Mouse (Mus musculus): ENCODE measurements around the gene Mllt6. TPM values are rescaled to one million over a fixed set of nuclear protein-coding genes. Genes with fewer than 3 reads are reported as not detected.

The Mllt6 gene
- total RNA-seq, 2 experiments from 2014 or later: 5.4 to 6.1 TPM

GRCm38 (mm10) chr11:97686322-97686908 lies 23.2 kb downstream of the Mllt6 start:
- ATAC-seq (replicated peaks; ENCODE audit: low FRiP score, low TSS enrichment, poor library complexity, severe bottlenecking): no peak

DNA sequence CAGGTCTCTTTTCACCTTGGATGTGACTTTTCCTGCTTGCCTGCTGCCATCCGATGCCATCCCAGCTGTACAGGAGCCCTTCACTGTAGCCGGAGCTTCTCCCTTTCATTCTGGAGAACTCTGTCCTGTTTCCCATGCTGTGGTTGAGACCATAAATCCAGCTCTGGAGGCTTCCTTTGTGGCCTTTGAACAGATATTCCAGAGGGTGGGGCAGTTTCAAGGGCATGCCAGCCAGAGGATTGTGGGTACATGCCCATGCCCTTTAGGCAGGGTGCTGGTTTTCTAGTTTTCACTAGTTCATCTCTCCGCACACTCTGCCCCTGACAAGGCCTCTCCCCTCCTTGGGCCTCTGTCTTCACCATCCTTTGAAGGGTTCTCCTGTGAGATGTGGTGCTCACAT lies 23.8 kb downstream of the Mllt6 start:
- no peak for ATAC-seq (replicated peaks; ENCODE audit: low FRiP score, low TSS enrichment, poor library complexity, severe bottlenecking)

DNA sequence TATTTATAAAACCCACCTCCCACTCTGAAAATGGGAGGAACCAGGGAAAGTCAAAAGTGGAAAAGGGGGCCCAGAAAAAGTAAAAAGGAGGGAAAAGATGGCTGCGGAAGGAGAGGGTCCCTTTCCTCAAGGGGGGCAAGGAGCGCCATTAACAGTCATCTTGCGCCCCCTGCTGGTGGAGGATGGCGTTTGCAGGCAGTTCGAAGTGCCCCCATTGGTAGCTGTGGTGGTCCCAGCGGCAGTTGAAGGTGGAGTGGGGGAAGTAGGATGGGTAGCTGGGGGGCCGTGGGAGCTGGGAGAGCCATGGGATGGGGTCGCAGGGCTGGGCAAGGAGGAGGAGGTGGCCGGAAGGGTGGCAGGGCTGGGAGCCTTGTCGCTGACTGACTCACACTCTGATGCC lies 26.6 kb downstream of the Mllt6 start:
- no peak for ATAC-seq (replicated peaks; ENCODE audit: low FRiP score, low TSS enrichment, poor library complexity, severe bottlenecking)

DNA sequence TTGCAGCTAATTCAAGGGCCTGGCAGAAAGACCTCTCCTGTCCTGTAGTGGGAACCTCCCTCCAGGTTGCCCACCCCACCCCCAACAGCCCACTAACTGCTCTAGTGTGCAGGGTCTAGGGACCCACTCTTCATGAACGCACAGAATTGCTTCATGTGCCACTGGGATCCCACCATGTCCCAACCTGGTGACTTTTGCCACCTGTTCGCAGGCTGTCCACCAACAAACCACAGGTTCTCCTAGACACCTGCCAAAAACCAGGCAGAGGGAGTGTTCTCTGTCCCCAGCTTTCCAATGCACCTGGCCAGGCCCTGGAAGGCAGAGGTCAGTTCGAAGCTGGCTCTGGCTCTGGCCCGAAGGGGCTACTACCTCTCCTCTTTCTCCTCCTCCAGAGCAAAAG lies 31.2 kb downstream of the Mllt6 start:
- ATAC-seq (replicated peaks; ENCODE audit: low FRiP score, low TSS enrichment, poor library complexity, severe bottlenecking): no peak

DNA sequence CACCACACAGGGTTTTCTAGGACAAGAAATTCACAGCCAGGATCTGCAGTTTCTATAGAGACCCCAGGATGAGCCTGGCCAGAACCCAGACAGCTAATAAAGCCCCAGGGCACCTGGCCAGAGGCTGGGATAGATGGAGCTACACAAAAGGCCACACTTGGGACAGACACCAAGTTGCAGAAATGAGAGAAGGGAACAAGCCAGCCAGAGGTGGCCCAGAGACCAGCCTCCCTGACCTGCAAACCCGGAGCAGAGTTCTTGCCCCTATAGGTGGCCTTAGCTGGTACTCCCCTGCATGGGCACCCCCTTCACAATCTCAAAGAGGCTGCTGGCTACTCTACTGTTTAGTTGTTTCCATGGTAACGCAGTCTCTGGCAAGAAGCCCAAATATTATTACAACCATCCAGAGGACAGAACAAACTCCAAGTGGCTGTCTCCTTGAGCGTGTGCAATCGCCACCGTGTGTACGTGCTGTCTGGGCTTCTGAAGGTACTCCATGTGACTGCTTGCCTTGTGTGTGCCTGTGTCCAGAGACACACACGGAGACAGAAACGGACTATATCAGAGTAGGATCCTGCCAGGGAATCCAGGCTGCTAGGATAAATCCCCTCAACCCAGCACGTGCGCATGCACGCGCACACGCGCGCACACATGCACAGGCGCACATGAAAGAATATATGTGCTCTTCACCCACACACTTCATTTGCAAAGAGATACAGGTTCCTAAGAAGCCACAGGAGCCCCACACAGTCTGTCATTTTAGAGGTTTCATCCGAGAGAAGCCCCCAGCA lies 31.9 kb downstream of the Mllt6 start:
- no peak for ATAC-seq (replicated peaks; ENCODE audit: low FRiP score, low TSS enrichment, poor library complexity, severe bottlenecking)

GRCm38 (mm10) chr11:97695712-97696401 lies 32.6 kb downstream of the Mllt6 start:
- no peak for ATAC-seq (replicated peaks; ENCODE audit: low FRiP score, low TSS enrichment, poor library complexity, severe bottlenecking)

DNA sequence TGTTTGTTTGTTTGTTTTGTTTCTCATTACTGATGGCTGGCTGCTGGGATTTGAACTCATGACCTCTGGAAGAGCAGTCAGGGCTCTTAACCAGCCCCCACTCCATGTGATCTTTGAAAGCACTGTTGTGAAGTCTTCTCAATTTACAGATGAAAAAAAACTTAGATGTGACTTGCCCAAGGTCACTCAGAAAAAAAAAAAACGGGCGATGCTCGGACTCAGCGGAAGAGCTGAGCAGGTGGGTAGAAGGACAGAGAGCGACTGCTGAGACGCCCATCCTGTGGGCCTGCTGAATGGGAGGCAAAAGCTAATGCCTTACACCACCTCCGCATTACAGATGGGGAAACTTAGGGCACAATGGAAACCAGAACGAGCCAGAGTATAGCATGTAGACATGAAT lies 33.5 kb downstream of the Mllt6 start:
- no peak for ATAC-seq (replicated peaks; ENCODE audit: low FRiP score, low TSS enrichment, poor library complexity, severe bottlenecking)

DNA sequence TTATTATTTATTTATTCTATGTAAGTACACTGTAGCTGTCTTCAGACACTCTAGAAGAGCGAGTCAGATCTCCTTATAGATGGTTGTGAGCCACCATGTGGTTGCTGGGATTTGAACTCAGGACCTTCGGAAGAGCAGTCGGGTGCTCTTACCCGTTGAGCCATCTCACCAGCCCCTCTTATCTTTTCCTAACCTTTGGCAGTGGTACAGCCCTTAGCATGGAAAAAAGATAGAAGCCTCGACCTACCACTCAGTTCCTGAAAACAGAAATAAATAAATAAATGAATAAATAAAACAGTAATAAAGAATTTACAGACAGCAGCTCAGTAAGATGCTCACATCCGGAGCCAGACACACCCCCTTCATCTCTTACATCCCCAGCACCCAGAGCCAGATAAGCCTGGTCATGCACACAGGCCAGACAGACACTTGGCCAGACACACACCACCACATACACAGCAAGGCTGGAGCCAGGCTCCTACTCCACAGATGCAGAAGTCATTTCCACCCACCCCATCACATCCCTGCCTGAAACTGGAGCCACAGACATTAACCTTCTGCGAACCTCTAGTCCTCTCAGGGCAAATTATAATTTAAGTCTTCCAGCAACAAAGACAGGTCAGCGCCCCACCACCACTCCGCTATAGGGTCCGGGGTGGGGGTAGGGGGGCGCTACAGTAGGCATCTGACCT lies 34.1 kb downstream of the Mllt6 start:
- ATAC-seq (replicated peaks; ENCODE audit: low FRiP score, low TSS enrichment, poor library complexity, severe bottlenecking): no peak

DNA sequence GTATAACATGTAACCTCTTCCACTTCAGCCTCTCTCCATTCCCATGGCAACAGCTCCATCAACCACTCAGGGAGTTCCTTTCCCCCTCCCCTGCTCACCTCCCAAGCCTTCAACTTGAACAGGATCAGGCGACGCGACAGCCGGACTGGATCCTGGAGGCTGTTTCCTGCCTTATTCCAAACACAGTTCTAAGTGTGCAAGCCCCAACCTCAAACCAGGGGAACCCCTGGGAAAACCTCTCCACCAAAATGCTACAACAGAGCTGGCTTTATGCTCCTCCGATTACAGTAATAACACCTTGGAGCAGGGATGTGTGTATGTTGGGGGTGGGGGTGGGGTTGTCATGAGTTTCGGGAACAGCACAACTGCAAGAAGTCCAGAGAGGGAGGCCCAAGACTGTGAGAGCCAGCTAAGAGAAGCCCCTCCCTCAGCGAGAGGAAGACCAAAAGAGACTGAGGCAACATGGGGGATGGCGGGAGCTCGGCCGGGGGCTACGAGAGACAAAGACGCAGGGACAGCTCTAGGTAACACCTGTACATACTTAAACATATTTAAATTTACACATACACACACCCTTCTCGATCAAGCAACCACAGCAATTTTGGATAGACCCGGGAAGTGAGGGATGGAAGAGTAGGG lies 34.8 kb downstream of the Mllt6 start:
- no peak for ATAC-seq (replicated peaks; ENCODE audit: low FRiP score, low TSS enrichment, poor library complexity, severe bottlenecking)

DNA sequence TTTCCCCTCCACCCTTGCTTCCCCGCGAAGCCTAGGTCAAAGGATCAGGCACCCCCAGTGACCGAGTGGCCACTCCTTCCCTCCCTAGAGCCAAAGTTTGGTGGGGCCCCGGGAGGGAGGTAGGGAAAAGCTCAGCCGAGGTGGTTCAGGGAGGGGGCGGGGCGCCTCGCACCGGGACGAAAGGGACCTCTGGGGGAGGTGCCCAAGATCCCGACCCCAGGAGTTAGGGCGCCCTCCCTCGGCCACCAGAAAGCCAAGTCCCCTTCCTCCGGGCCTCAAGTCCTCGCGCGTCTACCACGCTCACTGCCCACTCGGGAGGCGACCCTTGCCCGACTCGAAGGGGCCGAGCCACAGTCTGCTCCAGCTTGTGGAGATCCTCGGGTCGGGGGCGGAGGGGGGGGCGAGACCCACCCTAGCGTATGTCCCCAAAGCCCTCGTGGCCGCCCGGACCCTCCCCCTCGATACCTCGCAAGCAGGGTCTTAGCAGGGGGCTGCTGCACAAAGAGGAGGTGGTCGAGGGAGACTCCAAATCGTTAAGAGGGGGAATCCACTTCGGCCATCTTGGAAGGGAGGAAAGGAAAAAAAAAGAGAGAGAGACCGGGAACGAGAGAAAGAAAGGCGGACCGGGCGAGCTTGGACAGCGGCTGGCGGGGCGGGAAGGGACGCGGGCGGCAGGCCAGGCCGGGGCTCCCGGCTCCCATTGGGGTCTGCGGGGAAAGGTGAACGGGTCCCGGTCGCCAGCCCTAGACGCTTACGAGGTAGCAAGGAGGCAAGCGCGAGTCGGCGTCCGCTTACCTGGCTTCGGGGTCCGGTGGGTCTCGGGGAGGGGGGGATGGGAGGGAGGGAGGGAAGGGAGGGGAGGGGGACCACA lies 35.8 kb downstream of the Mllt6 start:
- ATAC-seq (replicated peaks; ENCODE audit: low FRiP score, low TSS enrichment, poor library complexity, severe bottlenecking): no peak

DNA sequence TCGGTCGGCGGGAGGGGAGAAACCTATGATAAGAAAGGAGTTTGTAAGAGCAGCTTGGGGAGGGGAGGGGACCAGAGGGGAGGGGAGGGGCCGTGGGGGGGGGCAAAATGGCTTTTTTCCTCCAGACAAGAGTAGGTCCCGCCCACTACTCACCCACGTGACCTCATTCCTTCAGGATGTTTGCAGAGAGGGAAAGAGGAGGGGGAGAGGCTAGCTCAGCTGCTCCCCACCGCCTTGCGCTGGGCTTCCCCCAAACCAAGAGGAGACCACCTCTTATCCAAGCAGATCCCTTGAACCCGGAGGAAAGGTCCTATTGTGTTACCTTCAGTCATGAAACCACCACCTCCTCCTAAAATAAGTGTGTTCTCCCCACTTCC lies 36.4 kb downstream of the Mllt6 start:
- ATAC-seq (replicated peaks; ENCODE audit: low FRiP score, low TSS enrichment, poor library complexity, severe bottlenecking): no peak

- no peak for ATAC-seq (replicated peaks; ENCODE audit: low FRiP score, low TSS enrichment, poor library complexity, severe bottlenecking)
Measured at GRCm38 (mm10) chr11:97700003-97700745, 37.0 kb downstream of the Mllt6 start, which contains the start of gene Pcgf2. TSS of gene Pcgf2 (minus strand) at chr11:97700497.

DNA sequence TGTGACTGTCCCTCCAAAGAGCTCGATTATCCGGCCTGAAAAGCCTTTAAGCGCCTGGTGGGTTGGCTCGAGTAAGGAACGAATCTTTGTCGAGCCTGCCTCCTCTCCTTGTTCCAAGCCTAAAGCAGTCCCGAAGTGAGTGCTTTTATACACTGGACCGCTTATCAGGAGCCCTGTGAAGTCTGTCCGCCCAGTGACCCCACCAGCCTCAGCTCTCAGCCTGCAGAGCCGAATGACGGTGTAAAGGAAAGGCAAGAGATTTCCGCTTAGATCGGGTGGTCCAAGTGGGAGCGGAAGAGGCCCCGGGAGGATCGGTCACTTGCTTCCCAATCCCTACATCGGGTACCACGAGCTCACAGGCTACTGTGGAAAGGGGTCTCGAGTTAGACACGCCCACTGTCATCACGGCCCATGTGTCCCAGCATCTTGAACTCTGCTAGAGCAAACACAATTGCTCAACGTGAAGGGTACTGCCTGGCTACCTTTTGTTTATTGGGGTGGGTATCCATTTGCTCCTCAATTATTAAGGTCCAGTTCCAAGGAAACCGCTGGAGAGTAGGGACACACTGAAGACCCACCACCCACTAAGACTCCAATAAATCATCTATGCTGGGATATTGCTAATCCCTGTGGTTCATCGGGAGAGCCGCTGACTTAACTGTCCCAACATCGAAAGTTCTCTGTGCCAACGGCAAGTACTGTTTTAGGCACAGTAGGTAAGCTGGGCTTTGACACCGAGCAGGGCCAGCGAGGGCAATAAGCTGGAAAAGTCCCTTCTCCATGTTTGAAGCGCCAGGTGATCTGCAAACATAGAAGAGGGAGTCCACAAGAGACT lies 37.7 kb downstream of the Mllt6 start:
- ATAC-seq (replicated peaks; ENCODE audit: low FRiP score, low TSS enrichment, poor library complexity, severe bottlenecking): no peak

GRCm38 (mm10) chr11:97701581-97702392 lies 38.6 kb downstream of the Mllt6 start:
- ATAC-seq (replicated peaks; ENCODE audit: low FRiP score, low TSS enrichment, poor library complexity, severe bottlenecking): no peak

DNA sequence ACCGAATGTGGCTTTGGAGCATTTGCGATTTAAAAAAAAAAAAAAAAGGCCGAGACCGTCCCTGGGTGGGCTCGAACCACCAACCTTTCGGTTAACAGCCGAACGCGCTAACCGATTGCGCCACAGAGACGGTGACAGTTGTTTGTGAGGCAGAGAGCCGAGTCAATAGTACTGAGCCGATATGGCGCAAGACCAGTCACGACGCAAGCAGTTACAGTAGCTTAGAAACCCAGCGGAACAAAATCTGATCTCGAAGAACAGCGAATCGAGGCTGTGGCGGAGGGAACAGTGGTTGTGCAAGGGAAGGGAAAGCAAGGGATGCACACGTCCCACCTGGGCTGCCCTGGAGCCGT lies 39.2 kb downstream of the Mllt6 start:
- ATAC-seq (replicated peaks; ENCODE audit: low FRiP score, low TSS enrichment, poor library complexity, severe bottlenecking): peak; percentile 22

DNA sequence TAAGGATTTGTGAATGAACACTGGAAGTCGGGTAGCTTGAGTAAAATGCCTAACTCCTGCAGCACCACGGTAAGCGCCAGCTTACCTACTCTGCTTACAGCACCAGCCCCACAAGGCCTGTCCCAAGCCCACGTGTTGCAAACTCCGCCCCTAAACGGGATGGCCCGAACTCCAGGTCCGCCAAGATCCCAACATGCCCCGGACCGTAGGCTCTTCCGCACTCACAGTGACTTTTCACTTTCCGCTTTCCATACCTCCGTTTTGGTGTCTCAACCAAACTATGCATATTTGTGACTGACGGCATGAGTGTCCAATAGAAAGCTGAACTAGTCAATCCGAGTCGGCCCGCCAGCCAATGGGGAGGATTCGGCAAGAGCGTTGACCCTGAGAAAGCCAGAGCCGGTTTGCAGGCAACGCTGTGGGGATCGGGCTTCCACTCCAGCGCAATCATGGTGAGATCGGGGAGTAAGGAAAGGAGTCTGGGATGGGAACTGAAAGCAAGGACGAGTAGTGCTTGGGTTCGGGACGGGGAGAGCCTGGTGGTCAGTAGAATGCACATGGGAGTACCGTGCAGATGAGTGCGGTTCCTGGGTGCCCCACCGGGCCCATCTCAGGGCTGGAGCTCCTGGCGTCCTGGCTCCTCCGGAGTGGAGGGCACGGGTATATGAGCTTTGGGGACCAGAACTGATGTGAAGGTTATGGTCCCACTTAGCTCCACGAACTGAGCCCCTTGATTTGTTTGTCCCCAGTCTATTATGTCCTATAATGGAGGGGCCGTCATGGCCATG lies 40.0 kb downstream of the Mllt6 start, which contains the start of gene Psmb3:
Psmb3 (plus strand) TSS at position 361 of the 788 bp plus-strand sequence.
- peak; percentile 87 for ATAC-seq (replicated peaks; ENCODE audit: low FRiP score, low TSS enrichment, poor library complexity, severe bottlenecking)
